Mouse (Mus musculus) liver, embryonic 14 days (tissue): ENCODE data around the gene Gm31371. TPM values are rescaled to one million over a fixed set of nuclear protein-coding genes. Genes with fewer than 3 reads are reported as not detected.

Experiments
- polyA plus RNA-seq: library from polyadenylated mRNA; depleted of rRNA; stranded (reverse); fragments of >200 nt; gene quantifications from 2 replicates; pipeline ENCODE4 v1.2.3, GENCODE M21; 2012; rRNA removed

Gene Gm31371
- not detected in 2 replicates for polyA plus RNA-seq

GRCm38 (mm10) chr8:19903092-19903491 lies at the start of gene Gm31371:
Gm31371 (plus strand) TSS chr8:19903392.

Other genes starting within 250 kb of the Gm31371 start
- 0.01 TPM in 1 of 2 replicates, not detected in the other for gene 4930467E23Rik, start 173.8 kb upstream of the Gm31371 start, polyA plus RNA-seq